Mouse (Mus musculus): ENCODE results near the gene Slc30a10.

Slc30a10 gene

DNA sequence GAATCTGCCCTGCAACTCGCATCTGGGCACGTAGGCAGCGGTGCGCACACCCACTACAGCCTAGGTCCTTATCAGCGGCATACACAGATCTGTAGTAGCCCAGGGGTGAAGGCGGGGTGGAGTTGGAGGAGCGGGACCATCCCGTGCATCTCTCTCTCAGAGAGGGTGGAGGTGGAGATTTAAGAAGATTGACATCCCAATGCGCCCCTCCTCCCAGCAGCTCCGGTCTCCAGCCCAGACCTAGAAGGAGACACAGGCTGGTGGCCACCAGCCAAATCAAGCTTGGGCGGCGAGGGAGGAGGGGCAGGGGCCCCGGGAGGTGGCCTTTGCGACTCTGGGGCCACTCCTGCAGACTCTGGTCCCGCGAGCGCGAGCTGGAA is at the start of gene Slc30a10:
TSS of gene Slc30a10 (plus strand) at position 274 of the 380 bp plus-strand sequence.
- no peak for DNase-seq (ENCODE audit: low spot score)

- peak; percentile 54 for DNase-seq (ENCODE audit: low spot score)
Measured at GRCm38 (mm10) chr1:185405921-185406320, 48.7 kb upstream of the Slc30a10 start.

DNA sequence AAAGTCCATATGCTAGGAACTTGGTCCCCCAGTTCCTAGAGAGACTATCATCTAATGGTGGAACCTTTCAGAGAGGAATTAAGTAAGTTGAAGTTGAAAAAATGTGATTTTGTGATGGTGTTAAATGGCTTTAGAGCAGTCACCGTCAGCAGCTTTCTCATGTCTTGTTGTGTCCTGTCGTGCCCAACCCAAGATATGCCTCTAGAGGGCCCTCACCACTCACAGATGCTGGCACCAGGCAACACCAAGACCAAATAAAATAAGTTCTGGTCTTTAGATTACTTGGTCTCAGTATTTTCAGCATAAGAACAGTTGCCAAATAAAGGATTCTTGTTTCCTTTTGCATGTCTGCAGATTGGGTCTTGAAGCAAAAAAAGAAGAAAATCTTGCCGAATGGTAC is 44.8 kb upstream of the Slc30a10 start:
- no peak for DNase-seq (ENCODE audit: low spot score)

DNA sequence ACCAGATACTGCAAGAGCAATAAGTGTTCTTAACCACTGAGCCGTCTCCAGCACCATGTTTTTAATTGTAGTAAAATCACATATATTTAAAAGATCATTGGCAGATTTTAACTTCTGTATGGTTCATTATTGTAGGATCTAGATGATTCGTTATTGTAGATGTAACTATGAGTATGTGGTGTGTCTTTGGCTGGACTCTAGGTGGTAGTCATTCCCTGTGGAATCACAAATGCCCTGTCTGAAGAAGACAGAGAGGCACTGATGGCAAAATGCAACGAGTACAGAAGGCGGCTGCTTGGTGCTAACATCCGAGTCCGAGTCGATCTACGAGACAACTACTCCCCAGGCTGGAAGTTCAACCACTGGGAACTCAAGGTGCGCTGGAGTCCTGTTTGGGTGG is 36.6 kb upstream of the Slc30a10 start:
- no peak for DNase-seq (ENCODE audit: low spot score)

GRCm38 (mm10) chr1:185419805-185420204 is 34.8 kb upstream of the Slc30a10 start:
- DNase-seq (ENCODE audit: low spot score): no peak

GRCm38 (mm10) chr1:185420776-185421175 is 33.9 kb upstream of the Slc30a10 start:
- no peak for DNase-seq (ENCODE audit: low spot score)

DNA sequence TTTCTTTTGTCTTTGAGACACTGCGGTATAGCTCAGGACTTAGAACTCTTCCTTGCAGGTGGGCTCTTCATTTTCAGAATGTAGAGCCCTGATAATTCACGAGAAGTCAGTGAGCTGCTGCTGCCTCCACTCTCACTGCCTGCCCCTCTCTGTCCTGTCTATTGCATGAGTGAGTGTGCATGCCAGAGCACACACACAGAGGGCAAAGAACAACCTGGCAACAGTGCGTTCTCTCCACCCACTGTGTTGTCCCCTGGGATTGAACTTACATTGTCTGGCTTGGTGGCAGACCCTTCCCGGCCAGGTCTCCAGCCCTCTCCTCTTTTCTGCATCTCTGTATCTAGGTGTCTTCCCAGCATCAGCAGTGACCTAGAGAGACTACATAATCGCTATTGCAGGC is 28.1 kb upstream of the Slc30a10 start:
- no peak for DNase-seq (ENCODE audit: low spot score)

- DNase-seq (ENCODE audit: low spot score): no peak
Measured at GRCm38 (mm10) chr1:185430488-185430887, 24.2 kb upstream of the Slc30a10 start.

- no peak for DNase-seq (ENCODE audit: low spot score)
Measured at GRCm38 (mm10) chr1:185431245-185431997, 23.2 kb upstream of the Slc30a10 start.

GRCm38 (mm10) chr1:185431998-185432317 is 22.7 kb upstream of the Slc30a10 start:
- DNase-seq (ENCODE audit: low spot score): no peak

DNA sequence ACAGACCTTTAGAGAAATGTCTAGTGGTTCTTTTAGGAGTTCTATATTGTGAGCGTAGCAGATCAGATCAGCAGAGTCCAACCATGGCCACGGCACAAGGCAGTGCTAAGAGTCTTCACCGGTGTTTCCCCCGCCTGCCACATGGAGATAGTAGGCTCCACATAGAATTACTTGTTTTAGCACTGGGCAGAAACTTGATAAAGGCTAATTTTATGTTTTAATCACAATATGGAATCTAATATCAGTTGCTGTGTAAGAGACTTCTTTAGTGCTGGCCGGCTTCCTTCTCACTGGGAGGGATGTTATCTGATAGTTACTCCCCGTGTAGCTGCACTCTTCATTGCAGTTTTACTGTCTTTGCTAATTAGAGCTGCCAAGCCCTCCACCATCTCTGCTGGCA is 21.5 kb upstream of the Slc30a10 start:
- no peak for DNase-seq (ENCODE audit: low spot score)

DNA sequence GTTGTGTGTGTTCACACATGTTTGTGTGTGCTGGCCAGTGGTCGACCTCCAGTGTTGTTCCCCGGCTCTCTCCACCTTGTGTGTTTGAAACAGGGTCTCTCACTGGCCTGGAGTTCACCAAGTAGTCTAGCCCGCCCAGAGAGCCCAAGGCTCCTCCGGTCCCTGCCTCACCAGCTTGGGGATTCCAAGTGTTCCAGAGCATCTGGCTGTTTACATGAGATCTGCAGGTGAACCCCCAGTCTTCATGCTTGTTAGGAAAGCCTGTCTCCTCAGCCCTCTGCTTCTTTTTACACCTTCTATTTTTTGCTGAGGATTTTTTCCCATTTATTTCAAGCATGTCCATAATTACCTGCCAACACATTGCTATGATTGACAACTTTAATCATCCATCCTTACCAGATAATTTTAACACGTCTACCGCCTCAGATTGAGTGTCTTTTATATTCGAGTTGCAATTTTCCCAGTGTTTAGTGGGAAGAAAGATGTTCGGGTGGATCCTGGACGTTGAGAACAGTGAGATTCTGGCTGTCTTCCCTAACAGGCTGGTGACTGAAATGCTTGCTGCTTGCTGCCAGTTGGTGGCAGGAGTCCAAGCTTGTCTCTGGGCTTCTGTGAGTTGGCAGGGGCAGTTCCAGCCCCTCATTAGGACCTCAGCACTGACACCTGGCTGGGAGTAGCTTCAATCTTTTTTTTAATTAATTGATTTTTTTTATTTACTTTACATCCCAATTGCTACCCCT is 15.6 kb upstream of the Slc30a10 start:
- DNase-seq (ENCODE audit: low spot score): peak; percentile 45

DNA sequence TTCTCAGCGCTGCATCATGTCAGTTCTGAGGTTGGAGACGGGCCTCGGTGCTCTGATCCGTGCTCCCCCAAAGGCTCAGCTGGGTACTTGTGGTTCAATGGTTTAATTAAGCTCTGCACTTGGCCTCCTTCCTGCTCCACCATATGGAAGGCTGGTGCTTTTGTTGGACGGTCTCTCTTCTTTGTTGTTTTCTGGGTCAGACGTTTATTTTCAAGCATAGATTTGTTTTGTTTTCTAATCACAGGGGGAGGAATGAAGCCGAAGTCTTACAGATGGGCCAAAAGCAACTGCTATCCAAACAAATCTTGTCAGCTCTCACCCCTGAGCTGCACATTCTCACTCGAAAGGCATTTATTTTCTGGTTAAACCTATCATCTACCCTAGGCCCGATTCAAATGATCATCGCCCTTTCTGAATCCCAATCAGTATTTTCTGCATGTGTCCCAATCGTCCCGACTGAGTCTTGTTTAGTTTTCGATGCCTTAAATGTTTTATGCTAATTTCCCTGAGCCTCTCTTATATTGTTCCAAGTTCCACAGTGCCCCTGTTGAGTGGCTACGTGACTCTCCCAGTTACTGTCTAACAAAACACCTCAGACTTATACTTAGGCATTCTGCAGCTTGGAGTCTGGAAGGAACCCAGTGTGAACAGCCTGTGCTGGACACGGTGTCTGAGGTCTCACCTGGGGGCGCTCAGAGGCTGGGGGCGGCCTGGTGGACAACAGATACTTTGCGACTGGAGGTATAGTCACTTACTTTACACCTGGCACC is 12.8 kb upstream of the Slc30a10 start:
- DNase-seq (ENCODE audit: low spot score): no peak

- DNase-seq (ENCODE audit: low spot score): no peak
Measured at GRCm38 (mm10) chr1:185448936-185449335, 5.7 kb upstream of the Slc30a10 start.

- no peak for DNase-seq (ENCODE audit: low spot score)
Measured at GRCm38 (mm10) chr1:185449727-185450126, 4.9 kb upstream of the Slc30a10 start.

GRCm38 (mm10) chr1:185451077-185451476 is 3.6 kb upstream of the Slc30a10 start:
- DNase-seq (ENCODE audit: low spot score): no peak

DNA sequence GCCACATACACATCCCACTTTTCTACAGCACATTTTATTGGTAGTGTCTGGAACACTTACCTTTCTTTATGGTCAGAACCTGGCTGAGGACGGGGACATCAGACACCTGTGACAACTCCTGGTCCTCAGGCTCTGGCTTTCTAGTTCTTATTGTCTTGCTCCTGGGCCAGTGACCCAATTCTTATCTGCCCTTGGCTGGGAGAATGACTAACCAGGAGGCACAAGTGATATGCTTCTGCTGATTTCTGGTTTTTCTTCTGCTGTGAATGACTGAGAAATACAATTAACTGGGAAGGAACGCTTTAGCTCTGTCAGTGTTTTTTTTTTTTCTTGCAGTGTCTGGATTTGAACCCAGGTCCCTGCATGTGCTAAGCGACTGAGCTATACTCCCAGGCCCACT is 3.2 kb upstream of the Slc30a10 start:
- DNase-seq (ENCODE audit: low spot score): no peak

GRCm38 (mm10) chr1:185452461-185452860 is 2.2 kb upstream of the Slc30a10 start:
- no peak for DNase-seq (ENCODE audit: low spot score)

DNA sequence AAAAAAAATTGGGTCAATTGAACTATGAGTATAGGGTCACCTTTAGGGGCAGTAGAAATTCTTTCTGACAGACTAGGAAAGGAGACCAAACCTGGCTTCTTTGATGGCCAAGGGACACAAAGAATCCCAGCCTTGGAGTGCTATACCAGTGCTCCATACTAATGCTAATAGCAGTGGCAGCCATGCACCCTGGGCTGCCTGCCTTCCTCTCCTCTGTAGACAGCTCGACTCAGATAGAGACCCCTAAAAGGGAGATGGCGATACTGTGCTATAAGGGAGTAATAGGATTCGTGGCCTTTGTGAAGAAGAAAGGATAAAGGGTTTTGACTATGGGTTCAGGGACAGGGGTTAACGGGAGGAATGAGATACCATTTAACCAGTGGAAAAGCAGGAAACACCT is 504 bp upstream of the Slc30a10 start:
- no peak for DNase-seq (ENCODE audit: low spot score)

DNA sequence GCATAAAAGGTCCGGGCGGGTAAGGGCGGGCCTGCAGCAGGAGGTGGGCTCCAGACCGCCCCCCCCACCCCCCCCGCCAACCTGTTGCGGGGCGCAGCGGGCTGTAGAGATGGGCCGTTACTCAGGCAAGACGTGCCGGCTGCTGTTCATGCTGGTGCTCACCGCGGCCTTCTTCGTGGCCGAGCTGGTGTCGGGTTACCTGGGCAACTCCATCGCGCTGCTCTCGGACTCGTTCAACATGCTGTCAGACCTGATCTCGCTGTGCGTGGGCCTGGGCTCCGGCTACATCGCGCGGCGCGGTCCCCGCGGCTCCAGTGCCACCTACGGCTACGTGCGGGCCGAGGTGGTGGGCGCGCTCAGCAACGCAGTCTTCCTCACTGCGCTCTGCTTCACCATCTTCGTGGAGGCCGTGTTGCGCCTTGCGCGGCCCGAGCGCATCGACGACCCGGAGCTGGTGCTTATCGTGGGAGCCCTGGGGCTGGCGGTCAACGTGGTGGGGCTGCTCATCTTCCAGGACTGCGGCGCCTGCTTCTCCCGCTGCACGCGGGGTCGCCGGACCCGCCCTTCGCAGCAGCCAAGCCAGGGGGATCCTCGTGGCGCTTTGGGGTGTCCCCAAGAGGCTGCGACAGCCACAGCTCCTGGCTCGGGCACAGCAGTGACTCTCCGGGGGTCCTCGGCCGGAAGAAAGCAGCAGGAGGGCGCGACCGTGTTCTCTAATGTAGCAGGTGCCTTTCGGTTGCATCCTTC is 480 bp downstream of the Slc30a10 start:
- no peak for DNase-seq (ENCODE audit: low spot score)

GRCm38 (mm10) chr1:185456327-185456726 is 1.7 kb downstream of the Slc30a10 start:
- DNase-seq (ENCODE audit: low spot score): no peak

DNA sequence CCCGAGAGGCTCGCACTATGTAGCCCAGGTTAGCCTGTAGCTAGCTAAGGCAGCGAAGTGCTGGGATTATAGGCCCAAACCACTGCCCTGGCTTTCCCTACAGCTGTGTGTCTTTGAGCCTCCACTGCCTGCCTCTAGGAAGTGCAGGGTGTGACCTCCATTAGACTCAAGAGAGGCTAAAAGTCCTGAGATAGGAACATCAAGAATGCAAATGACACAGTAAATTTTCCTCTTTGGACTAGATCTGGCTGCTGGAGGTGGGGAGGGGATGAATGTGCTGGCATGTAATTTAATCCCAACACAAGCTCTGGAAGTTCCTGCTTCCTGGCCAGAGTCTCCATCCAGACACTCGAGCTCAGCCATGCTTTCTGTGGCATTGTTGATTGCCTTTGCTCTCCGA is 5.4 kb downstream of the Slc30a10 start:
- DNase-seq (ENCODE audit: low spot score): no peak
